Mouse (Mus musculus) stomach, embryonic 16.5 days (tissue): ENCODE results near the gene Nckap5l. TPM values are rescaled to one million over a fixed set of nuclear protein-coding genes. Genes with fewer than 3 reads are reported as not detected.

Experiments
- ATAC-seq: fragments of 200-750 bp; cut with Nextera tagmentation; 2 replicates; pipeline ENCODE4 v1.8.0; 2017; ENCODE audit warnings: moderate number of reproducible peaks, moderate TSS enrichment; ENCODE audit not compliant: insufficient read depth, low FRiP score
- H3K27ac ChIP-seq: fragments of 300-500 bp; sonication (generic); 2 replicates; pipeline ENCODE4 v1.5.1; 2014; ENCODE audit warnings: low read length
- H3K27me3 ChIP-seq: fragments of 300-500 bp; sonication (generic); 2 replicates; pipeline ENCODE4 v1.6.1; 2014; ENCODE audit warnings: low read length, control low read depth, mixed read lengths; ENCODE audit not compliant: control insufficient read depth, insufficient read depth
- H3K36me3 ChIP-seq: fragments of 300-500 bp; sonication (generic); 2 replicates; pipeline ENCODE4 v1.6.1; 2014; ENCODE audit warnings: low read length; ENCODE audit not compliant: control insufficient read depth, insufficient read depth
- H3K4me1 ChIP-seq: fragments of 300-500 bp; sonication (generic); 2 replicates; pipeline ENCODE4 v1.6.1; 2014; ENCODE audit warnings: low read length, control low read depth, mixed read lengths; ENCODE audit not compliant: control insufficient read depth, insufficient read depth
- H3K4me2 ChIP-seq: fragments of 300-500 bp; sonication (generic); 2 replicates; pipeline ENCODE4 v1.6.1; 2014; ENCODE audit warnings: low read depth, low read length, mixed read lengths
- H3K4me3 ChIP-seq: fragments of 300-500 bp; sonication (generic); replicated peaks from 2 replicates; pipeline ENCODE4 v1.5.1; 2014; ENCODE audit warnings: mild to moderate bottlenecking, low read length
- H3K9ac ChIP-seq: fragments of 300-500 bp; sonication (generic); 2 replicates; pipeline ENCODE4 v1.6.1; 2014; ENCODE audit warnings: low read length
- H3K9me3 ChIP-seq: fragments of 300-500 bp; sonication (generic); replicated peaks from 2 replicates; pipeline ENCODE4 v1.6.1; 2016; ENCODE audit warnings: low read length, control low read depth; ENCODE audit not compliant: control insufficient read depth
- WGBS: fragments of 180-500 bp; shearing (Covaris S2); extraction: QIAGEN DNeasy Blood & Tissue Kit; methylation state at CpG from one replicate; pipeline ENCODE4 v1.1.7; 2014; 5-methylcytosine and 5-hydroxymethylcytosine counted together
- polyA plus RNA-seq: library from polyadenylated mRNA; unstranded; fragments of >200 nt; fragmentation: Nextera tagmentation; extraction: Ambion mirVana; gene quantifications from 2 replicates; pipeline ENCODE4 v1.2.1, GENCODE M21; 2015

The Nckap5l gene
- polyA plus RNA-seq, 1 experiment from 2014 or later: 4.6 TPM

DNA sequence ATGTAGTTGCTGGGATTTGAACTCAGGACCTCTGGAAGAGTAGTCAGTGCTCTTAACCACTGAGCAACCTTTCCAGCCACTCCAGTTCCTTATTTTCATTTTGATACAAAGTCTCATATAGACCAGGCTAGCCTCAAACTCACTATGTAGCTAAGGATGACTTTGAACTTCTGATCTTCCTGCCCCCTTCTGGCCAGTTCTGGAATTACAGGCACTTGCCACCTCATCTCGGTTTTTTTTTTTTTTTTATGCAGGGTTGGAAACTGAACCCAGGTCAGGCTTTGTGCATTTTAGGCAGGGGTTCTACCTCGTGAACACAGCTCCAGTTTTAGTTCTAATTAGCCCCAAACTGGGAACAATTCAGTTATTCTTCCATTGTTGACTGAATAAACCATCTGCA is 41.8 kb downstream of the Nckap5l start:
- no peak overlapping the region for H3K4me3 ChIP-seq
- ATAC-seq: no peak
- H3K36me3 ChIP-seq: no peaks in the 10 kb centered on the region
- no peak overlapping the region for H3K4me2 ChIP-seq
- 16% methylated on average over 2 of the region's 2 CpGs for WGBS
- H3K27ac ChIP-seq: no peak overlapping the region
- H3K9ac ChIP-seq: no peak overlapping the region
- H3K9me3 ChIP-seq: no peaks in the 10 kb centered on the region
- peaks cover 6% of the 10 kb centered on the region for H3K4me1 ChIP-seq
- no peaks in the 10 kb centered on the region for H3K27me3 ChIP-seq

DNA sequence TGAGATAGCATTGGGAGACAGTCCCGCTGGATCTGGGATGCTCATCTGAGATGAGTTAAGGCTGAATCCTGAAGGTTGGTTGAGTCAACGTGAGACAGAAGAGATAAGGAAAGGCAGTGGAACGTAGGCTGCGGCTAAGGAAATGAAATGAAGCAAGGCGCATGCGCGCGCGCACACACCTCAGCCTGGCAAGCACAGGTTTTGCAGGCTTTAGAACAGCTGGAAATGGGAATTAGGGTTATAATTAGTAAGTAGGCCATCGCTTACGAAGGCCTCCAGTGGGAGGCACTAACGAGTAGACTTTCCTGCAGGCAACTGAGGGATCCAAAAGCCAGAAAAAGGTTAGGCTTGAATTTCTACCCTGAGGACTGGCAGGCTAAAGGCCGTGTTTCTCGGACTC is 45.8 kb downstream of the Nckap5l start:
- WGBS: 60% methylated on average over 14 of the region's 14 CpGs

DNA sequence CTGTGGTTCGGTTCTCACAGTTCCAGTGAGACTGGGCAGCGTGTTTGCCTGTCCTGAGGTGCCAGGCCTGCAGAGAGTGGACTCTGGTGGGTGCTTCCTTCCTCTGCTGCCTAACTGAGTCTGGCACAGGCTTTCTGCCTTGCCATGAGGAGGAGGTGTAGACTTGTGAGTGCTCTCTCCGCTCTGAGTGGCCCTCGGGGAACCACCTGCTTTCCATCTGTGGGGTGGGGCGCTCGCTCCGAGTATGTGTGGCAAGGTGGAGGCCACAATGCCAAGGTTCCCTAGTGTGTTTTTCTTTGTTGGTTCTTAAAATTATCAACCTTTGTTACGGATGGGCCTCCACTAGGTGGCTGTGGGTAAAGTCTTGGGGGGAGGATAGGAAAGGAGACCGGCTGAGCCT is 48.7 kb downstream of the Nckap5l start:
- Histone ChIP-seq H3K9me3 (no peaks in the 10 kb centered on the region), H3K4me1 (peaks cover 4% of the 10 kb centered on the region; the same call in 1 of the 2 replicates), H3K36me3 (peaks cover 29% of the 10 kb centered on the region), H3K27ac (no peak overlapping the region), H3K27me3 (no peaks in the 10 kb centered on the region), H3K9ac (no peak overlapping the region), H3K4me2 (no peak overlapping the region), H3K4me3 (no peak overlapping the region)
- WGBS: 85% methylated on average over 9 of the region's 9 CpGs
- no peak for ATAC-seq

More for the DNA sequence above, 45.8 kb downstream of the Nckap5l start:
- no peaks in the 10 kb centered on the region for H3K4me1 ChIP-seq
- no peak overlapping the region for H3K9ac ChIP-seq
- no peaks in the 10 kb centered on the region for H3K9me3 ChIP-seq
- no peak for ATAC-seq
- no peak overlapping the region for H3K27ac ChIP-seq
- no peaks in the 10 kb centered on the region for H3K27me3 ChIP-seq
- H3K4me2 ChIP-seq: no peak overlapping the region
- H3K36me3 ChIP-seq: peaks cover 16% of the 10 kb centered on the region
- H3K4me3 ChIP-seq: no peak overlapping the region

DNA sequence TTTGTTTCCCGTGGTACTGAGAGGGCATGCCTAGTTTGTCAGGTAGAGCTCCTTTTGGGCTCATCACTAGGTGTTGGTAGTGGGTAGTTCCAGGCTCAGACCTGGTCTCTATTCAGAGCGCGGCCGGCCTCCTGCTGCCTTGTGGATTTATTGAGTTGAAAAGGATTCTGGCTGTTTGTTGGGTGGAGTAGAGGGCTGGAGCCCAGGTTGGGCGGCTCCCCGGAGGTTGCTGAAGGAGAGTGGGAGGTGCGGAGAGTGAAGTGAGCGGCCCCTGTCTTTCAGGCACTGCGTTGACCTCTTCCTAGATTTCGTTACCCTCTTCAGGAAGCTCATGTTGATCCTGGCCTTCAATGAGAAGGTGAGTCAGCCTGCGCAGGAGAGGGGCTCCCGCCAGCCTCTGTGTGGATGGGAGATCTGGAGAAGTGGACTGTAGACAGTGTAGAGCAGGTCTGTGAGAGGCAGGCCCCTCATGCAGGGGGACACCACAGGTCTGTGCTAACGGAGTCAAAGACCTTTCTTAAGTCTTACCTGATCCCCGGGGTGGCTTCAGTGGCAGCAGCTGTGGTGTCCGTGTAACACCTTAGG is 50.5 kb downstream of the Nckap5l start:
- H3K4me3 ChIP-seq: no peak overlapping the region
- H3K27me3 ChIP-seq: no peaks in the 10 kb centered on the region
- no peak overlapping the region for H3K4me2 ChIP-seq
- WGBS: 82% methylated on average over 15 of the region's 15 CpGs
- no peak overlapping the region for H3K9ac ChIP-seq
- no peak overlapping the region for H3K27ac ChIP-seq
- no peak for ATAC-seq
- H3K36me3 ChIP-seq: peaks cover 36% of the 10 kb centered on the region
- H3K9me3 ChIP-seq: no peaks in the 10 kb centered on the region
- peaks cover 4% of the 10 kb centered on the region; the same call in 1 of the 2 replicates for H3K4me1 ChIP-seq

DNA sequence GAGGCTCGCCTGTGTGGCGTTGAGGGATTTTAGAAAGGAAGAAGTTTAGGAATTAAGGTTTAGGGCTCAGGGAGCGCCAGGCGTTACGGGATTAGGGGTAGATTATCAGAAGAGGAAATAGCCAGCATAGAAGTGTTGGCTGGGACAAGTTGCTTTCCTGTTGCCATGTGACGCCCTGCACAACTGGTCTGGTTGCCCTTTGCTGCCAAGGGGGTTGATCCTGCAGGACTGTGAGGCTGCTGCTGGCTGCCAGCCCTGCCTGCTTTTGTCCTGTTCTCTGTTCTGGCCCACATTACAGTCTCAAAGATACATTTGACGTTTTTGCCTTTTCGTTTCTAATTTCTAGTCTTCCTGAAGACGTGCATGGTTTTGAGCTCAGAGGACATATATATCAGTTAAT is 52.4 kb downstream of the Nckap5l start:
- no peak overlapping the region for H3K4me2 ChIP-seq
- H3K27ac ChIP-seq: no peak overlapping the region
- WGBS: 88% methylated on average over 9 of the region's 9 CpGs
- H3K4me1 ChIP-seq: peaks cover 6% of the 10 kb centered on the region; the same call in 1 of the 2 replicates
- H3K36me3 ChIP-seq: peaks cover 36% of the 10 kb centered on the region
- ATAC-seq: no peak
- H3K27me3 ChIP-seq: no peaks in the 10 kb centered on the region
- no peak overlapping the region for H3K9ac ChIP-seq
- no peaks in the 10 kb centered on the region for H3K9me3 ChIP-seq
- H3K4me3 ChIP-seq: no peak overlapping the region

DNA sequence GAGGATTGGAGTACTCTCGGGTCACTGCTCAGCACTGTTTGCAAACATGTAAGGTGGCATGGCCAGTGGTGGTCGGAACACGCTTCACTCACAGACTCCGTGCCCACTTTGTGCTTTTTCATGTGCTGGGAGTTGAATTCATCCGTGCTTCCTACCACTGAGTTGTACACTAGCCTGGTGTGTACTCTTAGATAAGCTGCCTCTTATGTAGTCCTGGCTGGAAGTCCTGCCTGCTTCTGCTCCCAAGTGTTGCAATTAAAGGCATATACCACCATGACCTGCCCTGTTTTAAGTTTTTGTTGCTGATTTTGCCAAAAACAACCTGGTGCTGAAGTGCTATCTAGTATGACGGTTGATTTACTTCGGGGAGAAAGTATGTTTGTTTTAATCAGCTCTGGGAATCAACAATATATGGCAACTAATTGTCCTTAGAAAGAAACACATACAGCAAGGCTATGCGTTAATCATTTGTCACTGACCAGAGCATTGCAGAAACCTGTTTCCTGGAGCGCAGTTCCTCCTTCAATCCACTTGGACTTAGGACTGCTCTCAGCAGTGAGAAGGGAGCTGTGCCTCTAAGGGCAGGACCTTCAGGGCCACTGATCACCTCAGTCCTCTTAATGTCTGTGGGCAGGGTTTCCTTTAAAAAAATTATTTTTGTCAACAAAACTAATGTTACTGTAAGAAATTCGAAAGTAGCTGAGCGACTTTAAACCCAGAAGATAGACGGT is 54.2 kb downstream of the Nckap5l start:
- Histone ChIP-seq H3K9me3 (no peaks in the 10 kb centered on the region), H3K36me3 (peaks cover 23% of the 10 kb centered on the region), H3K27ac (0 out of 2 replicates have a peak overlapping the region, but pooled peaks have one; percentile 38), H3K27me3 (no peaks in the 10 kb centered on the region), H3K4me2 (no peak overlapping the region), H3K4me1 (peaks cover 20% of the 10 kb centered on the region), H3K9ac (no peak overlapping the region), H3K4me3 (no peak overlapping the region)
- peak; percentile 47; the same call in 1 of the 2 replicates for ATAC-seq
- 77% methylated on average over 12 of the region's 12 CpGs for WGBS

DNA sequence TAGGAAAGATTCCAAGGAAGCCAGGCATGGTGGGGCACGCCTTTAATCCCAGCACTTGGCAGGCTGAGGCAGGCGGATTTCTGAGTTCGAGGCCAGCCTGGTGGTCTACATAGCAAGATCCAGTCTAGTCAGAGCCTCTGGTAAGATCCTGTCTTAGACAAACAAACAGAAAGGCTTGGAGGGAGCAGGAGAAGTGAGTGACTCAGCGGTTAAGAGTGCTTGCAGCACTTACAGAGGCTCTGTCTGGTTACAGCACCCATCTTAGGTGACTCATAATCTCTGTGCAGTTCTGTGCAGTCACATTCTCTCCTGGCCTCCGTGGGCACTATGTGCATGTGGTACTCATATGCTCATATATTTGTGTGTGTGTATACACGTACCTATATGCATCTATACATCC is 56.9 kb downstream of the Nckap5l start:
- WGBS: 83% methylated on average over 6 of the region's 6 CpGs
- Histone ChIP-seq H3K9me3 (no peaks in the 10 kb centered on the region), H3K4me2 (no peak overlapping the region), H3K36me3 (peaks cover 16% of the 10 kb centered on the region; the same call in 1 of the 2 replicates), H3K4me3 (no peak overlapping the region), H3K4me1 (peaks cover 36% of the 10 kb centered on the region), H3K27me3 (no peaks in the 10 kb centered on the region), H3K9ac (no peak overlapping the region), H3K27ac (no peak overlapping the region)
- ATAC-seq: no peak

DNA sequence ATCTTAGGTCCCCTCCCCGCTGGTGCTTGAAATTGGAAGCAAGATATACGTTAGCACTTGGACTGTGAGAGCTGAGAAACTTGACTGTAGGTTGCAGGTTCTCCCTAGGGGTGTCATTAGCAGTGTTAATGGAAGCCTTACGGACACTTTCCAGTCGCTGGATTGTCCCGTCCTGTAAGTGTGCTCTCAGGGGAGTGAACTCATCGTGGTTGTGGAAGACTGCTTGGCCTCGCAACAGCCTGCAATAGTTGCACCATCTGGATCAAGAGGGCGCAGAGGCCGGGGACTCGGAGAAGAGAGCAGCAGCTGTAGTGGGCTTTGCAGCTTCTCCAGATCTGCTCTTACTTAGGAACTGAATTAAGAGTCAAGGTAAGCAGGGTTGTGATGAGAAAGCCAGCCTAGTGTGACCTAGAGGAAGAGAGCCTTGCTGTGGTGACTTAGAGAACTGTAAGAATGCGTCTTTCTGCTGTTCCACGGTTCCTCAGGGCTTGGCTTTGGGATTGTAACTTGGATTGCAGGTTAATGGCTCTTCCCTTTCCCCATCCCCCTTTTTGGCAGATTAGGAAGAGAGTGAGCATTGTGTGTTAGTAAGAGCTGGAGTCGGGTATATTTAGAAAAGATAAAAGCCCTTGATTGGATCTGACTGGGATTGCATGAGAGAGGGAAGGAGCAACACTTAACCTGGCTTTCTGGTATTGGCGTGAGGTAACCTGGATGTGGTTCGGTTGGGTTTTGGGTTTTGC is 57.9 kb downstream of the Nckap5l start:
- ATAC-seq: no peak
- WGBS: 76% methylated on average over 15 of the region's 15 CpGs
- peaks cover 43% of the 10 kb centered on the region for H3K4me1 ChIP-seq
- peaks cover 12% of the 10 kb centered on the region; the same call in 1 of the 2 replicates for H3K36me3 ChIP-seq
- H3K9me3 ChIP-seq: no peaks in the 10 kb centered on the region
- peak overlapping the region; percentile 26; the same call in 1 of the 2 replicates for H3K9ac ChIP-seq
- H3K27me3 ChIP-seq: no peaks in the 10 kb centered on the region
- H3K4me3 ChIP-seq: no peak overlapping the region
- no peak overlapping the region for H3K4me2 ChIP-seq
- H3K27ac ChIP-seq: no peak overlapping the region

DNA sequence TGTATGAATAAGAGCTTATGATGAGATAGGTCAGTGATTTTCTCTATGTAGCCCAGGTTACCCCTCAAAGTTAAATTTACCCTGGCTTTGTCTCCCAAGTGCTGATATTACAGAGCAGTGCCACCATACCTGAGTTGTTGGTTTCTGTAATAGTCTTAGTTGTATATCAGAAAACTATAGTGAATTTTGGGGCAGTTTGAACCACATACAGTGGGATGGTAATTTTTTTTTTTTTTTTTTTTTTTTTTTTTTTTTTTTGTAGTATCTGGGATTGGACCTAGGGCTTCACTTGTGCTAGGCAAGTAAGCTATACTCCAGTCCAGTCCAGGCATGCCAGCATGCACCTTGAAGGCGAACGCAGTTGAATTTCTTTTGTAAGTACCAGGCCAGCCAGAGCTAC is 59.9 kb downstream of the Nckap5l start:
- ATAC-seq: no peak
- no peak overlapping the region for H3K4me3 ChIP-seq
- H3K27ac ChIP-seq: no peak overlapping the region
- no peak overlapping the region for H3K9ac ChIP-seq
- H3K4me1 ChIP-seq: peaks cover 44% of the 10 kb centered on the region
- 94% methylated on average over 2 of the region's 2 CpGs for WGBS
- H3K36me3 ChIP-seq: 0 out of 2 replicates have a peak, but pooled peaks cover 2% of the 10 kb centered on the region
- H3K9me3 ChIP-seq: no peaks in the 10 kb centered on the region
- no peak overlapping the region for H3K4me2 ChIP-seq
- H3K27me3 ChIP-seq: no peaks in the 10 kb centered on the region
